In the genomic region with DNA sequence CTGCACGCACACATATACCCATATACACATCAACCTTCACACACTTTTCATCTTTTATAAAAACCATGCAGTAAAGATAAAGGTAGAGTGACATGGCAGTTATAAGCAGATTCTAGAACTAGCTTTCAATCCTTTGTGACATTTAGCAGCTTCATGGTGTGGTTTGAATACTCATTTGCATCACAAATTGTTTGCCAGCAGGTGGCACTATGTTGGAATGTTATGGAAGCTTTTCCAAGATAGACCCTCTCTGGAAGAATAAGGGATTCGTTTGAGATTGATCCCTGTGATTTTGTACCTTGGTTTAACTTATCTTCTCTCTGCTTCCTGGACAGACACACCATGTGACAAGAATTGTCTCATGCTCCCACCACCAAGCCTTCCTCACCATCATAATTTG, we compare ENCODE assay signal across 15 mouse cellular contexts.
DNase-seq lines count a peak whose midpoint lies in the region; ATAC-seq and TF ChIP-seq lines count a peak whose summit lies in the region.
"Had no signal": no experiment of that assay in that cellular context is flagged by ENCODE, and none has a peak within 500 bp of the region (broad histone marks: within the 10 kb centered on the region; RNA-seq: fewer than 3 reads in every experiment).

No protein-coding gene starts in this region.

- 53% methylated on average over 2 of the region's 2 CpGs for WGBS in forebrain, postnatal 0 days
- WGBS in forebrain, embryonic 12.5 days = 55% methylated on average over 2 of the region's 2 CpGs

- H3K4me1 ChIP-seq in forebrain, postnatal 0 days (ENCODE audit: insufficient read depth) = no peaks in the 10 kb centered on the region
- H3K4me1 ChIP-seq in forebrain, embryonic 12.5 days = no peaks in the 10 kb centered on the region
- H3K4me1 ChIP-seq: limb, embryonic 12.5 days had no signal

- no peaks in the 10 kb centered on the region for H3K36me3 ChIP-seq in forebrain, postnatal 0 days (ENCODE audit: insufficient read depth)
- no peaks in the 10 kb centered on the region for H3K36me3 ChIP-seq in forebrain, embryonic 12.5 days (replicated peaks)
- H3K36me3 ChIP-seq: limb, embryonic 12.5 days had no signal

- ATAC-seq in forebrain, postnatal 0 days = no peak
- ATAC-seq in forebrain, embryonic 12.5 days (ENCODE audit: low FRiP score) = no peak
- ATAC-seq in erythroblast, adult 5-6 weeks (replicated peaks; ENCODE audit: low FRiP score, poor library complexity, severe bottlenecking) = no peak

- no peak overlapping the region for H3K4me3 ChIP-seq in forebrain, postnatal 0 days (ENCODE audit: low read depth, low read length)
- no peak overlapping the region for H3K4me3 ChIP-seq in forebrain, embryonic 12.5 days (replicated peaks)
- H3K4me3 ChIP-seq: erythroblast, embryonic 14.5 days; limb, embryonic 12.5 days; myocyte had no signal

- H3K9me3 ChIP-seq in forebrain, postnatal 0 days (ENCODE audit: low read length) = no peaks in the 10 kb centered on the region
- H3K9me3 ChIP-seq in forebrain, embryonic 12.5 days = no peaks in the 10 kb centered on the region
- H3K9me3 ChIP-seq: limb, embryonic 12.5 days had no signal

- no peak; the same call in 1 of the 2 replicates for TF ChIP-seq CTCF in forebrain, postnatal 0 days (IDR thresholded peaks at IDR 0.05; ENCODE audit: low read depth)

- peak; percentile 8 for DNase-seq in forebrain, postnatal 0 days
- DNase-seq in layer of hippocampus, adult 9-10 months (ENCODE audit: low spot score) = peak; percentile 3
- DNase-seq in layer of hippocampus, postnatal 36 days = no peak
- peak; percentile 11 for DNase-seq in ES-CJ7 (ENCODE audit: low read depth, low spot score)
- peak; percentile 8 for DNase-seq in adrenal gland, postnatal 25 days
- no peak for DNase-seq in spleen, postnatal 4 days (ENCODE audit: low spot score in 2 of 2)
- DNase-seq: cerebellum, adult 18-20 months; gastrocnemius, postnatal 10 days; heart, postnatal 36 days; lung, postnatal 14 days had no signal

- H3K27ac ChIP-seq in forebrain, postnatal 0 days (ENCODE audit: low read depth, low read length) = no peak overlapping the region
- no peak overlapping the region for H3K27ac ChIP-seq in forebrain, embryonic 12.5 days
- H3K27ac ChIP-seq: limb, embryonic 12.5 days had no signal

- H3K27me3 ChIP-seq in forebrain, postnatal 0 days (ENCODE audit: insufficient read depth, low read length) = no peaks in the 10 kb centered on the region
- no peaks in the 10 kb centered on the region for H3K27me3 ChIP-seq in forebrain, embryonic 12.5 days
- H3K27me3 ChIP-seq: limb, embryonic 12.5 days had no signal

- no peak overlapping the region for H3K4me2 ChIP-seq in forebrain, postnatal 0 days (ENCODE audit: low read depth)
- H3K4me2 ChIP-seq in forebrain, embryonic 12.5 days = no peak overlapping the region
- H3K4me2 ChIP-seq: limb, embryonic 12.5 days had no signal

- H3K9ac ChIP-seq in forebrain, postnatal 0 days = no peak overlapping the region
- no peak overlapping the region for H3K9ac ChIP-seq in forebrain, embryonic 12.5 days
- H3K9ac ChIP-seq: limb, embryonic 12.5 days had no signal

Comparison
In these comparisons a context has a peak if more than half of its experiments do, and no peak if none do; other contexts are left out.
1. DNase-seq: peak in forebrain, postnatal 0 days (single experiment), layer of hippocampus, adult 9-10 months (single experiment), ES-CJ7 (single experiment) and adrenal gland, postnatal 25 days (single experiment); none in layer of hippocampus, postnatal 36 days (0 of 2) and spleen, postnatal 4 days (0 of 2).